Mouse (Mus musculus): Measurements from ENCODE around the gene Cox8b.
"Not testable (repeated sequence)": the region's sequence is repeated elsewhere in the genome, so short reads cannot be mapped to it uniquely, and the experiment has no call there.

Cox8b gene

DNA sequence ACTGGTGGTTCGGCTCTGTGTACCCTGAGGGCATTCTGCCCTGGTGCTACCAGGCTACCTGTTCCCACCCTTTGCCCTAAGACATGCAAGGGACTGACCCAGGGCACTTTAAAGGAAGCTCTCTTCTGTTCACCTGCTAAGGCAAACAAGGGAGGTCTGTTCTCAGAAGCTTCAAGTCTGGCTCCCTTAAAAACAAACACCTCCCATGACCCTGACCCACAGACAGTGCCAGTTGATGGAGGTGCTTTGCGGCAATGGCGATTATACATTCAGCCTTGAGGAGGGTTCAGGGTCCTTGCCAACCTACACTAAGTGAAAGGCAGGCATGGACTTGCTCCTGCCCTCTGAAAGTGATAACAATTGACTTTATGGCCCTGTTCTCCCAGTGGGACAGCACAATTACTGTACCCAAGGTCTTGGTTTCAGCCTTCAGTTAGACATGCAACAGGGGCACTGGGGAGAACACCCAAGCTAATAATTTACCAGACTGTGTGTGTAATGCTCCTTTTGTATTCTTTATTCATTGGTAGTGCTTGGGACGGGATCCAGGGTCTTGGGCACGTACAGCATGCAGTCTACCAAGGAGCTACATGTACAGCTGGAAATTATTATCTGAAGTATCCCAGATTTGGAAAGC, 12.7 kb upstream of the Cox8b start:
- DNase-seq (ENCODE audit: low spot score), result no peak

DNA sequence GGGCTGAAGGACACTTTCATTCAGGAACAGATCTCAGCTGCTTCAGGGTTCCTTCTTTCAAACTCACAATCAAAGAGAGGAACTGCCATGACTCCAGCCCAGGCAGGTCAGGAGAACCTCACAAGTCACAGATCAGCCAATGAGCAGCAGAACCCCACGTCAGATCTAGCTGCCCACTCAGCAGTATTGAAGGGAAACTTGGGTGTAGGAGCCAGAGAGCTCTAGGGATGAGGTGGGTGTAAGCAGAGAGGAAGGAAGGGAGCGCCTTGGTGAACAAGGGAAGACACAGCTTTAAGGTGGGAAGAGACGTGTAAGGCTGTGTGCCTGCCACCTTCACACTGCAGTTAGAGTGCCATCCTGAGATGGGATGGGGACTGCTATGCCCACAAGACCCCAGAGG, 12.0 kb upstream of the Cox8b start:
- DNase-seq (ENCODE audit: low spot score), result no peak

DNA sequence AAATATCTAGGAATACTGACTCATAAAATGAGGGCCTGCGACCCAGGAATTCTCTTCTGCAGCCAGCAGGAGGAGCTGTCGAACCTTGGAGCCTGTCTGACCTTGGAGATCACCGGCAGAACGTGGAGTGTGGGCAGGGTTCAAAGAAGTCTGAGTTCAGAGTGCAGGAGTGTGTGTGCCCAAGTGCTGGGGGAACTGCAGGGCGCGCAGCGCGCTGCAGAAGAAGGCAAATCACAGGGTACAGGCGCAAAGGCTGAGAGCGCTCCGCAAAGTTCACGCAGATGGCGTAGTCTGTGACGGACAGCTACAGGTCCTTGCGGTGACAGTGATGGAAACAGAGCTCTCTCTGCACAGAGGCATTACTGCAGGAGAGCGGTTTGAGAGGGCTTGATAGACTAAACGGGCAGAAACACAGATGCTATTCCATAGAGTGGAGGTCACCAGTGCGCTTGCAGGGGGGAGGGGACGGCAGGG, 8.4 kb upstream of the Cox8b start:
- peak; percentile 68 for DNase-seq (ENCODE audit: low spot score)

DNA sequence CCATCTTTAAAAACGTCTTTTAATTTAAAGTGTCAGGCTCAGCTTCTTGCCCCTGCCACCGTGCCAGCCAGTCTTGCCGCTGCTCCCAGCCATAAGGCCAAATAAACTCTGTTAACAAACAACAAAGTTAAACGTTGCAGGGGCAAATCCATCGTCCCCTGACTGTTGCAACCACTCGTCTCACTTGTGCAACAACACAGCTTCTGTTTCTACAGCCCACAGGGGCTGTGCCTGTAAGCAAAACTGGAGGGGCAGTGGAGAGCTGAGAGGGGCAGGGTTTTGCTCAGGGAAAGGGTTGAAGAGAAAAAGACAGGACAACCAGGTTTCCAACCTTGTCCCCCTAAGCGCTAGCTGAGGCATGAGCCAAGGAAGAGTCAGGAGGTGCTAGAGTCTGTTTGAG, 7.9 kb upstream of the Cox8b start:
- no peak for DNase-seq (ENCODE audit: low spot score)

DNA sequence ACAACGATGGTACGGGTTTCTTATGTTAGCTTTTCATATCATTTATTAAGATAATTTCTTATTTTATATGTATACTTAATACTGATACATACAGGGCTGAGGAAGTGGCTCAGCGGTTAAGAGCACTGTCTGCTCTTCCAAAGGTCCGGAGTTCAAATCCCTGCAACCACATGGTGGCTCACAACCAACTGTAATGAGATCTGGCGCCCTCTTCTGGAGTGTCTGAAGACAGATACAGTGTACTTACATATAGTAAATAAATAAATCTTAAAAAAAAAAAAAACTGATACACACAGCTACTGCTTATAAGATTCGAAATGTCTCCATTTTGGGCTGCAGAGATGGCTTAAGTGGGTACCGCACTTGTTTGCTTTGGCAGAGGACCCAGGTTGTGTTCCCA, 7.5 kb upstream of the Cox8b start:
- no peak for DNase-seq (ENCODE audit: low spot score)

DNA sequence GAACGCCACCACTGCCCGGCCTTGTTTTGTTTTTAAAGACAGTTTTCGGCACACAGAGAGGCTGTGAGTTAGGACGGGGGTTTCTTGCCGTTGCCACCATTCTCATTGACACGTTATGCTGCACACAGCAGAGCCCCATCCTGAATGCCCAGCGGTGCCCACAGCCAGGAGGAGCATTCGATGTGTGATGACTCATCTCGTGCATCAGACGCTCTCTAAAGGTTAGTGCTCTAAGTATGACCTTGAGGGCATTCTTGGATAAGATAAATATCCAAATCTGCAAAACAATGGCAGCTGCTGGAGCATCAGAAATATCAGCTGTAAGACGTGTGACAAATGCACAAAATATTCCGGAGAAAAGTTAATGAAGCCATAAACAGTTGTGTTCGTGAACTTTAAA, 6.9 kb upstream of the Cox8b start:
- DNase-seq (ENCODE audit: low spot score), result no peak

DNA sequence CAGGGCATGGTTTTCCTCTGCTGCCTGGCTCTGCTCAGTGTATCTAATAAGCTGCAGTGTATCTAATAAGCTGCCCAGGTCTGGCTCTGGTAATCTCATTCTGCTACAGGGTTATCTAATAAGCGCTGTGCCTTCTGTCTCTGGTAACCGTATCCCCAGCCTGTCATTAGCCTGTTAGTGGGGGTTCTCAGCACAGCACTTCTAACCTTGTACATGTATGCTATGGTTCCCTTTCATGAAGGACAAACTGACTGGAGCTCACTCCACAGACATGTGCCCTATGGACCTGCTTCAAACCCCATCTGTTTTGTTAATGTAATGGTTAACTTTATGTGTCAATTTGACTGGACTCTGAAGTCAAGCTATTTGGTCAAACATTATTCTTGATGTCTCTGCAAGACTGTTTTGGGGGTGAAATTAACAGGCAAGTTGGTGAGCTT, 5.4 kb upstream of the Cox8b start:
- no peak for DNase-seq (ENCODE audit: low spot score)

DNA sequence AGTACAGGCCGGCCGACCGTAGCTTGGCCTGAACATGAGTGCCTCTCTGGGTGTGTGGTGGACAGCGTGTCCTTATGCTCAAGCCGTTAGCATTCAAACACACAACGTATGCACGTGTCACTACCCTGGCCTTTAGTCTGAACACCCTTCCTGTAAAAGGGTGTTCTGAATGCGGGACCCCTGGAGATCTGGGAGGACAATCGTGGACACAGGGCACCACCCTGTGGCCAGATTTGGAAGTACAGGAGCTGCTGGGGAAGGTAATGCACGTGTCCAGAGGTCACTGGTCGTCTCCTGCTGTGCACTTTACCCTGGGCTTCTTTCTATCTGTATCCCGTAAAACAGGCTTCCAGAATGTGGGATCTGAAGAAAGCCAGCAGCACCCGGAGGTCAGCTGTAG, 3.0 kb upstream of the Cox8b start:
- DNase-seq (ENCODE audit: low spot score), result peak; percentile 78

DNA sequence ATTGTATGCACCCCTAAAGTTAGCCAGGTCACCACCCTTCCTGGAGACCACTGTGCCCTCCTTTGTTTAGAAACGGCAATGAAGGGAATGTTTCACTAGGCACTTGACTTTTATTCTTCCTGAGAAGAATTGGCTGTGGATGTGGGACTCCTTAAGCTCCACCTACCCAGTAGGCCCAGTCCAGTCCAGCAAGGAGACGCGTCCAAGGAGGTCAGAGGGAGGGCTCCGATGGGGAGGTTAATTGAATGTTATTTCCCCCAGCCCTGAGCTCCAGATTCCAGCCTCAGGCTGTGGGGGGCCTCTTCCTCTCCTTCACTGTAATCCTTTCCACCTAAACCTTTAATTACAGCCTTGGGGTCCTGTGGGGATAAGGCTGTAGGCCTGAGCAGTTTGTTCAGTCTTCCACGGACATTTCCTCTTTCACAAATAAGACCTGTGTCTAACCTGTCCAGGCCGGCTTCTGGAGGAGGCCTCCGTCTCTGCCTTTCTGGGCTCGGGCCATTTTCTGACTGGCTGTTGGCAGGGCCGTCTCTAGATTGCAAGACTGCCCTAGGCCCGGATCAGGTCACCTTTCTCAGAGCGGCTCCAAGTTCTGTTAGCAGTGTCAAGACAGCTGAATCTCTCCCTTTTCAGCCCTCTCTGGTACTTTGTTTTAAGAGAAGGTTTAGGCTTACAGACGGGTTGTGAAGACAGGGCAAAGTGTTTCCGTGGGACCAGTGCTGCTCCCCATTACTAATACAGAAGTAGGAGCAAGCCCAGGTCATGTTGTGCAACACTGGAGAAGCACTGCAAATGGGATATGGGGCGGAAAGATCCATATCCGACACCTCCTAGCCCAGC, 2.0 kb upstream of the Cox8b start:
- DNase-seq (ENCODE audit: low spot score), result peak; percentile 89

DNA sequence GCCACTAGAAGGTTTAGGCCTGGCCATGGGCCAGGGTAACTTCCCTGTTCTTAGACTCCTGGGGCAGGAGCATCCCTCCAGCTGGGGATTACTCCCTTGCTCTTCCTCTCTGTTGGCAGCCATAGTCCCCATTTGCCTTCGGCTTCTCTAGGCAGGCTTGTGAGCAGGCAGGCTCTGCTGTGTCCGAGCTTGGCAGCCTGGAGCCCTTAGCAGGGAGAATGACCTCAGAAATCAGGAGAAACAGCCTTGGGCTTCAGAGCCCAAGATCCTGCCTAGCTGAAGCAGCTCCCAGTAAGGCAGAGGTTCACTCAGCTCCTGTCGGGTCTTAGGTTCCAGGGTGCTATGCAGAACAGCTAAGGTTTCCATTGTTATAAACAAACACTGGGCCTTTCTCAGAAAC, 1.1 kb downstream of the Cox8b start:
- peak; percentile 73 for DNase-seq (ENCODE audit: low spot score)

DNA sequence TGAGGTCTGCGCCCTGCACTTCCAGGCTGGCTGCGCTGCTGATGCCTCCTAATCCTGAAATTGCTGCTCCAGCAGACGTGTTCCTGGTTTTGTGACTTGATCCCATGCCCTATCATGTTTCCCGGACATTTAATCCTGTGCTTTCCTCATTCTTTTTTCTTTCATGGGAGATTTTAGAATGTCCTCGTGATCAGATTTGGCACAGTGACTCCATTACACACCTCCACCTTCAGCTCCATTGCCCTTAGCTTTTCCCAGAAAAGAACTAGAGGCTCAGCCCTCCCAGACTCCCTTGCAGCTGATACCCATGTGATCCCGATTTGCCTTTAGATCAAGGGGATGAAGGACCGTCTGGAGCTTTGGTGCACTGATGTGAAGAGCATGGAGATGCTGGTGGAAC, 2.4 kb downstream of the Cox8b start:
- no peak for DNase-seq (ENCODE audit: low spot score)

DNA sequence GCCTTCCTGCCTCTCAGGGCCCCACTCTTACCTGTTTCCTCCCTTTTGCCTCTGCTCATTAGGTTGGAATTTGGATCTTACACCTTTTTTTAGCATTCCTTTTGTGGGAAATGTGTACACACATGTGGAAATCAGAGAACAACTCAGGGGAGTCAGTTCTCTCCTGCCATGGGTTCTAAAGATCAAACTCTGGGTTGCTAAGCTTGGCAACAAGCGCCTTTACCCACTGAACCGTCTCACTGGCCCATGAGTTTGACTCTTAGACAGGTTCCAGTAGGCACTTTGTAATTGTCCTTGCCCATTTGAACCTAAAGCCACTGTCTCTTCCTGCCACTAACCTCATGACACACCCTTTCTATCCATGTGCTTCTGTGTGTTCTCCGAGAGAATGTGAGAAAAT, 5.6 kb downstream of the Cox8b start:
- DNase-seq (ENCODE audit: low spot score), result no peak

DNA sequence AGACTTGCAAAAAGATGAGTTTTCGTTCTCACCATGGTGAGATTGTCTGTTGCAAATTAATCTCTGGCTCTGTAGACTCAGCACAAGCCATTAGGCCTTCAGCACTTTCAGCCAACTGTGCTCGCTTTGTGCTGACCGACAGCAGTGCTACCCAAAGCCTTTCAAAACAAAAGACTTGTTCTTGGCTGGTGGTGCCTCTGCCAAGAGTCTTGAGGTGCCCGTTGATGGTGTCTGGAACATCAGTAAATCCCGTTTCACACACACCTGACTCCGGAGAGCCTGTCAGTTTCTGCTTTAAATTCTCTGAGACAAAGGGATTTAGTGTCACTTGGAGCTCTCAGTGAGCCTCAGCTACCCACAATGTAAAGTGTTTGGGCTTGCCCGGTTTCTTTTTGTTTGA, 6.2 kb downstream of the Cox8b start:
- DNase-seq (ENCODE audit: low spot score), result no peak

DNA sequence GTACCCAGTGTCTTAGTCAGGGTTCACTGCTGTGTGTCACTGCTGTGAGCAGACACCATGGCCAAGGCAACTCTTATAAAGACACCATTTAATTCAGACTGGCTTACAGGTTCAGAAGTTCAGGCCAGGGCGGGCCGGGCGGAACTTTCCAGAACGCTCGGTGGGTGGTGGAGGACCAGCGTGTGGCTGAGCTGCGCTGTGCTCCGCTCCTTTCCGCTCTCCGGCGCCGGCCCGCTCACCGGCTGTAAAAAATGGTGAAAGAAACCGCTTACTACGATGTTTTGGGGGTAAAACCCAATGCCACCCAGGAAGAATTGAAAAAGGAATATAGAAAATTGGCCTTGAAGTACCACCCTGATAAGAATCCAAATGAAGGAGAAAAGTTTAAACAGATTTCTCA, 9.6 kb downstream of the Cox8b start:
- DNase-seq (ENCODE audit: low spot score), result not testable (repeated sequence)

DNA sequence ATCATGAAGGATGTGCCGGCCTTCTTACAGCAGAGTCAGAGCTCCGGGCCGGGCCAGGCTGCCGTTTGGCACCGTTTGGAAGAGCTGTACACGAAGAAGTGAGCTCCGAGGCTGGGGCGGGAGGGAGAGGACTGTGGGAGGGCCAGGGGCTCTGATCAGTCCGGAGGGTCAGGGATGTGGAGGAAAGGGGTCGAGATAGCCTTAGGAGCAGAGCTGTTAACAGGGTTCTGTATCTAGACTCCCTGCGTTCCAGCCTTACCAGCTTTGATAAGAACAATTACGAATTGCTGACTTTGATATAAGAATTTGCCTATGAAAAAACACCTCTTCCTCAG, 17.8 kb downstream of the Cox8b start:
- DNase-seq (ENCODE audit: low spot score), result no peak

DNA sequence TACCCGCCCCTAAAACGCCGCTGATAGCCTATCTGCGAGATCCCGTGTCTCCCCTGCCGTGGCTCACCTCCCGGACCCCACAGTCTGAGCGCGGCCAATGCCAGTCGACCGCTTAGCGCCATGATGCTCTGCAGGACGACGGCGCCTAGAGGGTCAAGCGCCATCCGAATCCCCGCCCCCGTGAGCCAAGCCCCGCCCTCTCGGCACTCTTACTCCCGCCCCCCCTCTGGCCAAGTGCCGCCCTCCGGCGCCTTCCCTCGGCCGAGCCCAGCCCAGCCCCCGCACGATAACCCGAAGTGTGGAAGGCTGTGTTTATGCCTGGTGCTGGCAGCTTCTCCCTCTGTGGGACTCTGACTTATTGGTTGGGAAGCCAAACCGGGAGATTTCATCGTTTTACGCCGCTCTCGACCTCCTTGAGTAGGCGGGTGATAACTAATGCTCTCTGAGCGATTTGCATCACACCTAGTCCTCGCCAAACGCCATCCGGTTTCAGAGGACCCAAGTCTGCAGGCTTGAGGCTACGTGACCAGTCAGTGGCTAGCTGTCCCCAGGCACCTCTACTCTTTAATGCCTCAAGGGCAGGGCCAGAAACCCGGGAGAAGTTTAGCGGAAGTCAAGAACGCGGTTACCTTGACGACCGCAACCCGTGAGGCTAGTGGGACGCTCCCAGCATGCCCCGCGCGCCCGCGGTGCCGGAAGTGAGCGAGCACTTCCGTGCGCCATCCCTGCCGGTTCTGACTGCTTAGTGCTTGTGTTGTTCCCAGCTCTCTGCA, 18.4 kb downstream of the Cox8b start, which contains the start of the genes Psmd13 and Sirt3:
TSS of gene Psmd13 (plus strand) at position 273 of the 773 bp plus-strand sequence.
TSS of gene Sirt3 (minus strand) at position 614 of the 773 bp plus-strand sequence.
- DNase-seq (ENCODE audit: low spot score), result peak; percentile 92

DNA sequence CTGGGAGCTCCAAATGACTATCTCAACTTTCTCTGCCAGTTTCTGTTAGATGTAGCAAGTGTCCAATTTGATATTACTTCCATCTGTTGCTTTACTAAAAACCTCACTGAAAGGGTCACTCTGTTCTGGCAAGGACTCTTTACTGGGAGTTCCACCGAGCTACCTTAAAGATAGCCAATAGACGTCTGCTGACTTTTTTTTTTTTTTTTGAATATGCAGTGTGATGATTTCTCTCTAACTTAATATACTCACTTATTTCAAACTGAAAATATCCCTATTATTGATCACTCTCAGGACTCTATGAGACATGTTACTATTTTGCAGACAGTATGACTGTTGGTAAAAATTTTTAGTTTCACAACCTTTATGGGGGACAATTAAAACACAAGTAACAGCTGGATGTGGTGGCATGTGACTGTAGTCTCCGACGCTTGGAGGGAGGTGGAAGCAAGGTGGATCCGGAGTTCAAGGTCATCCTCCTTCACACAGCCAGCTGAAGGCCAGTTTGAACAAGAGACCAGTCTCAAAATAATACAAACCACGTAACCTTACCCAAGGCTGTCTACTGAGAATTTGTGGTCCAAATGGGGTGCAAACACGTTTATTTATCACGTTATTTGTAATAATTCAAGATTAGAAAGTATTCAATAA, 19.3 kb downstream of the Cox8b start:
- DNase-seq (ENCODE audit: low spot score), result no peak

DNA sequence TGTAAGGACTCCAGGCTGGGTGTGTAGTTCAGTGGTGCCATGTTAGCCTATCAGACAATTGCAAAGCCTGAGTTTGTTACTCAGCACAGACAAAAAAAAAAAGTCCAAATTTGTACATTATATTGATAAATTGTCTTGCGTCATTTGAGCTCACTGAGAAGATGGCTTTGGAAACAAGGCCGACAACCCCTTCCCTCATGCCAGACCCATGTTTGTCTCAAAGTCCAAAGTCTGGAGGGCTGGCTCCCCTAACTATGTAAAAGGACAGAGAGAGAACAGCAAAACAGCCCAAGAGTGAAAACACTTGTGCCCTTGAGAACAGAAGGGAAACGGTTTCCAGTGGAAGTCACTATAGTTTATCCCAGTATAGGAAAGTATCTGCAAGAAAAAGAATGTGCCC, 19.8 kb downstream of the Cox8b start:
- no peak for DNase-seq (ENCODE audit: low spot score)

DNA sequence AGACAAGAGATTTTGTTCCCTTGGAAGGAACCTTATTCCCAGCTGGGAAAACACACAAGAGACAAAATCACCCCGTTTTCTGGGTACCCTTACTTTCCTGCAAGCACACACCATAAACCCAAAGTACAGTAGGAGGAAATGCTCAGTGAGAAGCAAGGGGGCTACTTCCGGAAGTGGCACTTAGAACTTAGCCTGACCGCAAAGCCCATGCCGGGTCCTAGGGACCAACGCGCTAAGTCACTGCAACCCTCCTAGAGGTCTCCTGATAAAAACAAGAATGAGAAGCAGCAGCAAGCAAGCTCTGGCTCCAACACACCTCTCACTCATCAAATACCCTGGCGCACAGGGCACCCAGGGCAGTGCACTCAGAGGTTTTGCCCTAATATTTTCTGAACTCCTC, 20.9 kb downstream of the Cox8b start:
- DNase-seq (ENCODE audit: low spot score), result no peak

DNA sequence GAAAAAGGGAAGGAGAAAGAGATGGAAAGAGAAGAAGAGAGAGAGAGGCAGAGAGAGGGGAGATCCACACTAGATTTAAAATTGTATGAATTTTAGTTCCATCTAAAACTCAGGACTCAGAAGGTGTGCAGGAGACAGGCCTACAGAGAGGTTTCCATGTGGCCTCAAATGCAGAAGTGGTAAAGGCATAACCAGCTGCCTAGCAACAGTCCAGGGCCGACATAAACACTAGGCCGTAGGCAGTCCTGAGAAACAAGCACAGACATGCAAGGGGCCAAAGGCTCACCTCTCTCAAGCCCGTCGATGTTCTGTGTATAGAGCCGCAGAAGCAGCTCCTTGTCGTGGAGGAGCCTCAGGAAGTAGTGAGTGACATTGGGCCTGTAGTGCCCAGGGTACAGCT, 22.9 kb downstream of the Cox8b start:
- no peak for DNase-seq (ENCODE audit: low spot score)

DNA sequence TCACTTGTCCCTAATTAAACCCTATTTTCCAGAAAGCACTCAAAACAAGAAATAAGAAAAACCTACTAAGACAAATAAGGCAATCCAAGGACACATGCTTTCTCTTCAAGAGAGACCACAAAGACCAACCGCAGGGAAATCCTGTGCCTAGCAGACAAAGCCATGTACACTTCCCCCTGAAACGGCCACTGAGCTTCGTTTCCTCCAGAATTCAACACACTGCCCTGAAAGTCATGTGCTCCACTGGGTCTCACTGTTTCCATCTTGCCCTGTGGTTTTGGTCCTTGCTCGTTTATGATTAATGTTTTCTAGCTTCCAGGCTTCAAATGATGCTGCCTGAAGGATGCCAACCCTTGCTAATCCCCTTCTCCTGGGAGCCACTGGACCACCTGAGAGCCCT, 26.0 kb downstream of the Cox8b start:
- no peak for DNase-seq (ENCODE audit: low spot score)

DNA sequence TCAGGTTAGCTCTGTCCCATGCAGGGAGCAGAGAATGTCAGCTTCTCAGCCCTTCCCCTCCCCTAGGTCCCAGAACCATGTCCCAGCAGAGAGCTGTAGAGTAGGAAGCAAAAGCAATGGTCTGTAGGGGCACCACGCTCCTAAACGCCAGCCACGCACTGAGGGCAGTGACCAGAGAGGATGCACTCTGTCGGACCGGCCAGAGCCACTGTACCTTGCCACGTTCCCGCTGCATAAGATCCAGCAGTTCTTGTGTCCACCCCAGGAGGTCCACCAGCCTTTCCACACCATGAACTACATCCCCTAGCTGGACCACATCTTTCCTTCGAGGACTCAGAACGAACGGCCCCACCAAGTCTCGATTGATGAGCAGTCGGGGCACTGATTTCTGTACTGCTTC, 35.5 kb downstream of the Cox8b start:
- no peak for DNase-seq (ENCODE audit: low spot score)

Data from adipocyte (in vitro differentiated cells).